Mouse (Mus musculus): ENCODE results near the gene Itpr1. TPM values are rescaled to one million over a fixed set of nuclear protein-coding genes. Genes with fewer than 3 reads are reported as not detected.

Gene Itpr1
- polyA plus RNA-seq (2017; shearing (Covaris generic)), result 10 to 100 TPM; 12.5 to 27.2 TPM

DNA sequence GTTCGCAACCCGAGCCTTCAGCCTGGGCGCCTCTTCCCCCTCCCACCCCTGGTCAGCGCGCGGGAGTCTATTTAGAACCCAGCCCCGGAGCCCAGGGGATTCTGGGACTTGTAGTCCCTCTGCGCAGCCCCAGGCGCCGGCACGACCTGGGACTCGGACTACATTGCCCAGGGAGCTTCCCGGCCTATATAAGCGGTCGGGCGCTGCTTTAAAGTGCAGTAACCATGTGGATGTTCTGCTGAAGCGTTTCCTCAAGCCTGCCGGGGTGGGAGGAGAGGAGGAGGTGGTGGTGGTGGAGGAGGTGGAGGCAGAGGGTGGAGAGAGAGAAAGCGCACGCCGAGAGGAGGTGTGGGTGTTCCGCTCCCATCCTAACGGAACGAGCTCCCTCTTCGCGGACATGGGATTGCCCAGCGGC, at the start of gene Itpr1:
TSS of gene Itpr1 (plus strand) at position 216 of the 415 bp plus-strand sequence.

GRCm38 (mm10) chr6:108184847-108185684, 27.8 kb upstream of the Itpr1 start, which contains the start of gene Sumf1:
TSS of gene Sumf1 (minus strand) at chr6:108185582.

Other genes starting within 250 kb of the Itpr1 start
- 1 to 10 TPM; 3.2 to 8.6 TPM for gene Setmar, start 148.1 kb upstream of the Itpr1 start, polyA plus RNA-seq (2017; shearing (Covaris generic))
- gene Sumf1, start 27.5 kb upstream of the Itpr1 start, polyA plus RNA-seq (2017; shearing (Covaris generic)), result 10 to 100 TPM; 23.6 to 27.2 TPM

All from activated CD4-positive, CD25-positive, alpha-beta regulatory T cell (primary cell).